Mouse (Mus musculus) ES-Bruce4 (cell line): Measurements from ENCODE around the gene Tmem131l.

Source experiments
- CTCF ChIP-seq: IDR thresholded peaks from one replicate; pipeline ENCODE4 v1.8.1; 2011; ENCODE audit warnings: low read depth, low read length
- EP300 ChIP-seq: IDR thresholded peaks from 2 replicates; pipeline ENCODE4 v1.6.1; 2011; ENCODE audit warnings: low read depth, low read length; ENCODE audit not compliant: insufficient read depth
- POLR2A ChIP-seq: IDR thresholded peaks from one replicate; pipeline ENCODE4 v1.8.1; 2011; ENCODE audit warnings: low read length; ENCODE audit not compliant: insufficient read depth

GRCm38 (mm10) chr3:84036866-84037265, 3.1 kb downstream of the Tmem131l start:
- no peak for TF ChIP-seq CTCF
- no peak for TF ChIP-seq POLR2A
- TF ChIP-seq EP300 = no peak
